Mouse (Mus musculus) thymus, postnatal 0 days (tissue): ENCODE data around the gene Flii. TPM values are rescaled to one million over a fixed set of nuclear protein-coding genes. Genes with fewer than 3 reads are reported as not detected.

Experiments
- DNase-seq: peaks from one replicate; pipeline ENCODE4 v3.0.0-alpha.2; 2015; ENCODE audit warnings: low spot score
- polyA plus RNA-seq: library from polyadenylated mRNA; unstranded; fragments of >200 nt; fragmentation: Nextera tagmentation; extraction: Ambion mirVana; gene quantifications from 2 replicates; pipeline ENCODE4 v1.2.1, GENCODE M21; 2015

The Flii gene
- polyA plus RNA-seq, 1 experiment from 2014 or later = 72.6 TPM

DNA sequence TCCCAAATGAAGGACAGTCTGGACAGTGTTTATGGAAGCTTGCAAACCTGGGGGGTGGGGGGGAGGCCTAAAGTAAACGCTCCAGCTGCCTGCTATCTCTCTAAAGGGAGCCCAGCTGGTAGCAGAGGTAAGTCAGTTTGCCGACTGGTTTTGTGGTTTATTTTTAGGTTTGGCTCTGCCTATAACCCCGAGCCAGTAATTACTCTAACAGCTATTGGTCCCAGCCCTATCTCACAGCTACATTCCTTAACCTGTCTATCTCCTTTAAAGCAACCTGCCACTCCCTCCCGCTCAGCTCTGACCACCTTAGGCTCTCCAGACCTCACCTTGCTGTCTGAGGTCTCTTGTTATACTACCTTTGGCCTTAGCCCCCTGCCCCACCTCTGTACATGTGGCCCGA, 7.8 kb downstream of the Flii start:
- DNase-seq = no peak

DNA sequence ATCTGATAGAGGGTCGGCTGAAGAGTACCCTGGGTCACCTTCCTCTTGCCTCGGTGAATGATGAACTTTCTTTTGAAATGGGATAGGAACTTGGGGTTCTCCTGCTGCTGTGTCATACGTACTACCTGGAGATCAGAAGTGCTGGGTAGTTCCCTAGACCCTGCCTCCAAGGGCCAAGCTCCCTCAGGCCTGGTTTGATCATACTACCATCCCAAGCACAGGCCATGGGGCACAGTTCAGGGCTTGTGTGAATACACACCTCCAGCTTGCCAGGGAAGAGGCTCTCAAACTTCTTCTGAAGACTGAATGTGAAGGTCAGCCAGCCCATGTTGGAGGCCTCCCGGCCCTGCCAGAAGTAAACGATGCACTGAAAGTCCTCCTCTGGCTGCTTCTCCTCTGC, 11.2 kb downstream of the Flii start:
- DNase-seq = no peak

GRCm38 (mm10) chr11:60712639-60713255, 14.3 kb downstream of the Flii start:
- DNase-seq = no peak

DNA sequence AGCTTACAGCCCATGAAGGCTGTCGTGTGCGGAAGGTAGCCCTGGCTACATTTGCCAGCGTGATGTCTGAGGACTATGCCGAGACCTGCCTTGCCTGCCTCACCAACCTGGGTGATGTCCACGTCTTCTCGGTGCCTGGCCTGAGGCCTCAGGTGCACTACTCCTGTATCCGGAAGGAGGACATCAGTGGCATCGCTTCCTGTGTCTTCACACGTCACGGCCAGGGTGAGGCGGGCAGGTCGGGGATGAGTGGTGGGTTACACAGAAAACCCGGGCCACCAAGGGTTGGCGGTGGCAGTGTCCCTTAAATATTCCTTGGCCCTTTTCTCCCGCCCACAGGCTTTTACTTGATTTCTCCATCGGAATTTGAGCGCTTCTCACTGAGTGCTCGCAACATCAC, 15.0 kb downstream of the Flii start:
- DNase-seq = no peak

DNA sequence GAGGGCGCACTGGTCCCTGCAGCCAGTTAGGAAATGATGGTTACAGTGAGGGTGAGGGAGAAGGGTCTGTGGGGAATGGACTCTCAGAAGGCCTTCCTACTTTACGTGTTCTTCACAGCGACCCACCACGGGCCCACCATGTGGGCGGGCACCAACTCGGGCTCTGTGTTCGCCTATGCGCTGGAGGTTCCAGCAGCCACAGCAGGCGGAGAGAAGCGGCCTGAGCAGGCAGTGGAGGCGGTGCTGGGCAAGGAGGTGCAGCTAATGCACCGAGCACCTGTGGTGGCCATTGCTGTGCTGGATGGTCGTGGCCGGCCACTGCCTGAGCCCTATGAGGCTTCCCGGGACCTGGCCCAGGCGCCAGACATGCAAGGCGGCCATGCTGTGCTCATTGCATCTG, 15.8 kb downstream of the Flii start:
- no peak for DNase-seq

DNA sequence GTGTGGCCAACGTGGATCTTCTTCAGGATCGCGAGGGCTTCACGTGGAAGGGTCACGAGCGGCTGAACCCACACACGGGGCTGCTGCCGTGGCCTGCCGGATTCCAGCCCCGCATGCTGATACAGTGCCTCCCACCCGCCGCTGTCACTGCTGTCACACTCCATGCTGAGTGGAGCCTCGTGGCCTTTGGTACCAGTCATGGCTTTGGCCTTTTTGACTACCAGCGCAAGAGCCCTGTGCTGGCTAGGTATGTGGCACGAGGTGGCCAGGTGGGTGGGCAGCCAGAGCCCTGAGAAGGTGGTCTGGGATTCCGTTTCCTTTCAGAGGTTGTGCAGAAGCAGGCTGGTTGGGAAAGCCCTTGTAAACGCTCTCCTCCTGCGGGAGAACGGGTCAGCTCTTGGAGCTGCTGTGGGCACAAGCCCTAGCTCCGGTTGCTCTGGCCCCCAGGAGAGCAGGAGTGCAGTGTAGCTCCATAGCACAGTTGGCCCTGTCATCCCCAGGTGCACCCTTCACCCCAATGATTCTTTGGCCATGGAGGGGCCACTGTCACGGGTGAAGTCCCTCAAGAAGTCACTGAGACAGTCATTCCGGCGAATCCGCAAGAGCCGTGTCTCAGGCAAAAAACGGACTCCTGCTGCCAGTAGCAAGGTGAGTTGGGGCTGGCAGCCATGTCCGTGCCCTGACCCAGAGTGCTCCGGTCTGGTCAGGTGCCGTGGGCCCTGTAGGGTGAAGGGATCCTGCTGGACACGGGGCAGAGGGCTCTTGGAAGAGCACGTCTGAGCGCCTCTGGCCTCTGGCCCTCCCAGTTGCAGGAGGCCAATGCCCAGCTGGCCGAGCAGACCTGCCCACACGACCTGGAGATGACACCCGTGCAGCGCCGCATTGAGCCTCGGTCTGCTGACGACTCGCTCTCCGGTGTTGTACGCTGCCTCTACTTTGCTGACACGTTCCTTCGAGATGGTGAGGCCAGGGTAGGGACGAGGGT, 17.3 kb downstream of the Flii start:
- DNase-seq = no peak

DNA sequence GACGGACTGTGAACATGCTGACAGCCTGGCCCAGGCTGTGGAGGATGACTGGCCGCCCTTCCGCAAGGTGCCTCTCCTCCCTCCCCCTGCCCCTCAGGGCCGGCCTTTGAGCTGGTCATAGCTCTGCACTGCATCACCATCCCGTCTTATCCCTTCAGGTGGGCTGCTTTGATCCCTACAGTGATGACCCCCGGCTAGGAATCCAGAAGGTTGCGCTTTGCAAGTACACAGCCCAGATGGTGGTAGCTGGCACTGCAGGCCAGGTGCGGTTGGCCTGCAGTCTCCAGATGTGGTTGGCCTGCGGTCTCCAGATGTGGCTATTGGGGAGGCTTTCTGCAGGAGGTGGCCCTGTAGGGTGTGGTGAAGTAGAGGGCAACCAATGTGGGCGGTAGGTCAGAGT, 18.4 kb downstream of the Flii start:
- no peak for DNase-seq

DNA sequence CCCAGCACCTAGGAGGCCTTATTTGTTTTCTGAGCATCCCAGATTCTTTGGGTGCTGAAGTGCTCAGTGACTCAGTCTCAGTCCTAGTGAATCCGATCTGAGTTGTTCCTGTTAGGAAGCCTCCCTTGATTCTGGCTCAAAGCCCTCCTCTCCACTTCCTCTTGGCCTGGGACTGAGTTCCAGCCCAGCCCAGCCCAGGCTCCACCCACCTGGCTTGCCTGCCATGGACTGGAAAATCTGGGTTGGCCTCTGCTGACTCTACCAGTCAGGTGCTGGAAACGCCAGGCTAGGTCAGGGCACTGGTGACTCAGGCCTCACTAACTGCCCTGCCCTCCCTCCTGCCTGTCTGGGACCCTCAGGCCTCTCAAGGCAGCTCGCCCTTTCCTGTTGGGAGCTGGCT, 19.4 kb downstream of the Flii start:
- DNase-seq = no peak

DNA sequence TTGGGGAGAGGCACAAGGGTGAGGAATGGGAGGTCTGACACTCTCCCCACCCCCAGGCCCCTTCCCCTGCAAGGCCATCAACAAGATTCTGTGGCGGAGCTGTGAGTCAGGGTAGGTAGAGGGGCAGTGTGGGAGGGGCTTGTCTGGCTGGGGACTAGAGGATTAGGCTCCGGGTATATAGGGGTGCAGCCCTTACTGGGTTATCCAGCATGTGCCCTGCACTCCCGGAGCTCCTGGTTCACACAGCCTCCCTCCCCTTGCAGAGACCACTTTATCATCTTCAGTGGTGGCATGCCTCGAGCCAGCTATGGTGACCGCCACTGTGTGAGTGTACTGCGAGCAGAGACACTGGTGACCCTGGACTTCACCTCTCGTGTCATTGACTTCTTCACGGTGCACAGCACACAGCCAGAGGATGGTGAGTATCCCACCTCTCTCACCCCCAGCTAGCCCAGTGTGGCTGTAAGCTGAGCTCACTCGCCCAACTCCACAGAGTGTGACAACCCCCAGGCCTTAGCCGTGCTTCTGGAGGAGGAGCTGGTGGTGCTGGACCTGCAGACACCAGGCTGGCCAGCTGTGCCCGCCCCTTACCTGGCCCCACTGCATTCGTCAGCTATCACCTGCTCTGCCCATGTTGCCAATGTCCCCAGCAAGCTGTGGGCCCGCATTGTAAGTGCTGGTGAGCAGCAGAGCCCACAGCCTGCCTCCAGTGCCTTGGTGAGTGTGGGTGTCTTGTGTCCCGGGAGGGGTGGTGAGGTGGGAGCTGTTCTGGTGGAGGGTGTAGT, 20.2 kb downstream of the Flii start:
- no peak for DNase-seq

DNA sequence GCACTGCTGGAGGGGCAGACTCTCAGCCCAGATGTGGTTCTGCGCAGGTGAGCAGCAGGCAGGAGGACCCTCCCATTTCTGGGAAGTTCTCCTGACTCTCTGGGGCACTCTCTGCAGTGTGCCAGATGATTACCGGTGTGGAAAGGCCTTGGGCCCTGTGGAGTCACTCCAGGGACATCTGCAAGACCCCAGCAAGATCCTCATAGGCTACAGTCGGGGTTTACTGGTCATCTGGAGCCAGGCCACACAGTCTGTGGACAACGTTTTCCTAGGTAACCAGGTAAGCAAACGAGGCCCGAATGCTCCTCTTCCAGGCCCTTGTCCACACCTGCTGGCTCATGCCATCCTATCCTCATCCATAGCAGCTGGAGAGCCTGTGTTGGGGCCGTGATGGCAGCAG, 21.0 kb downstream of the Flii start:
- DNase-seq = no peak

- DNase-seq = no peak
Measured at GRCm38 (mm10) chr11:60705255-60705654, 21.8 kb downstream of the Flii start.

- DNase-seq = no peak
Measured at GRCm38 (mm10) chr11:60704023-60704880, 22.8 kb downstream of the Flii start.

- peak; percentile 62 for DNase-seq
Measured at GRCm38 (mm10) chr11:60703131-60703530, 23.9 kb downstream of the Flii start.

DNA sequence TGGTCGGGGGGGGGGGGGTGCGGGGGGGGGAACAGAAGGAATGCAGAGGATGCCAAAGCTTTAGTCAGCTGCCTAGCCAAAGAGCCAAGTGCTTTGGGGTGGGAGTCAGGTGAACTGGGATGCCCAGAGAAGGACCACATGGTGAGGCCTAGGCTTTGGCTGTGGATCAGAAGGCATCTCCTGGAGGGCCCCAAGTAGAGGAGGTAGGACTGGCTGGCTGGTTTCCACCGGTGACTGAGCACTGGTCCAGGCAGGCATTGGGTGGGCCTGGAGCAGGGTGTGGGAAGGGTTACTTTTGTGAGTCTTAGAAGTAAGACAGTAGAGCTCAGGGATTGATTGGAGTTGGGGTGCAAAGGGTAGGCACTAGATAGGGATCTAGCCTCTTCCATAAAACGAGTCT, 25.5 kb downstream of the Flii start:
- DNase-seq = no peak

DNA sequence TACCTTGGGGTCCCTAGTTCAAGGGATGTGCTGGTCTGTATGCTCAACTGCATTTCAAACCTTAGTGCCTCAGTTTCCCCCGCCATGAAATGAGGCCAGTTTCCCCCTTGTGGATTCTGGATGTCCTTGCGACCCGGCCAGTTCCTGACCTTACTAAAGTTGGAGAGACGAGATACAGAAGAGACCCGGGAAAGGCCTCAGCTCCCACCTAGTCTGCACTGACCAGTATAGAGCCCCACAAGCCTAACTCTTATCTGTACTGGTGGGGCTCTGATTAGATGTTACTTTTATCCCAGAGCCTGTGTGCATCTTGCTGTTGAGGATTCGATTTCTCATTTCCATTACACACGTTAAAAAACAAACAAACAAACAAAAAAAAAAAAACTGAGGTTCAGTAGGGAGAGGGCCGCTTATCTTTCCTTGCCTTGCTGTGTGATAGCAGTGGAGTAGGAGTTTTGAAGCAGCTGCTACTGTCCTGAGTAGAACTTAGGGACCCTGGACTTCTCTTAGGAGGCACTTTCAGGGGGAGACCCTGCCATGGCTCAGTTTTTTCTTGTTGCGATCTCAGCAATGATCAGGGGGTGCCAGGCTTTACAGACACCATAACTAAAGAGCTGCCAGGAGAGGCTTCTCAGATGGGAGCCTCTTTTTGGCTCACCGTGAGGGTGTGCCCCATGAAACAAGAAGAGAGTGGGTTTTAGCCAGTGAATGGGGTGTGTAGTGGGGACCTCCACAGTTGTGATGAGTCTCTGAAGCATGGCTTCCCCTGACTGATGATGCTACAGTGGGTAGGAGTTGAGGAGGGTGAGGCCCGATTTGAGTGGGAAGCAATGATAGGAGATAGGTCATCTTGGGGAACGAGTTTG, 26.5 kb downstream of the Flii start:
- no peak for DNase-seq

GRCm38 (mm10) chr11:60699524-60700075, 27.5 kb downstream of the Flii start, which contains the start of gene Llgl1:
Llgl1 (plus strand) TSS chr11:60699723.
- peak; percentile 94 for DNase-seq

DNA sequence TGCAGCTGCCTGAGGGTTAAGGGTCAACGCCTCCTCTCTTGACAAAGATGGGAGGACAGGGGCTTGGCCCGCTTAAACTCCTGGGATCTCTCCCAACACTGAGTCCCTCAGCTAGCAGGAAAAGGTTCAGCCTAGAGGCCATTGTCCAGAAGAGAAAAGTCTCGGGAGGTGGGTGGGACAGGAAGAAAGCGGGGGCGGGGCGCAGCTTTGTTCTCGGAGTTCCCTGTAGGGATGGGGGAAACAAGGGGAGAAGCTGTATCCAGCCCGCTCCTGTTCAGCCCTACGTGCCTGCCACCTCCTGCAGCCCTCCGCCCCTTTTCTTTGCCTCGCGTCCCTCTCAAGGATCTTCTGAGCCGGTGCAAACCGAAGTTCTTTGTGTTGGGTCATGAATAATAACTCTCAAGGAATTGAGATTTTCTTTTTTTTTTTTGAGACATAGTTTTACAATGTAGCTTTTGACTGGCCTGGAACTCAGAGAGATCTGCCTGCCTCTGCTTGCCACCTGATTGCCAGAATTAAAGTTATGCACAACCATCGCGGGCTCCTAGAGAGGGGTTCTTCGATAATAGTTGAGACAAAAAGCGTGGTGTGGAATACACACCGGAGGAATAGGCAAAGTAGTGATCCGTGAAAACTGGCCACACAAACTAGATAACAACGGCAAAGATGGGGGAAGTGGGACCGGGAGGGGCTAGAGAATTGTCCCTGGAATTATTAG, 28.1 kb downstream of the Flii start:
- no peak for DNase-seq

- DNase-seq = peak; percentile 63
Measured at GRCm38 (mm10) chr11:60697561-60697960, 29.5 kb downstream of the Flii start.

DNA sequence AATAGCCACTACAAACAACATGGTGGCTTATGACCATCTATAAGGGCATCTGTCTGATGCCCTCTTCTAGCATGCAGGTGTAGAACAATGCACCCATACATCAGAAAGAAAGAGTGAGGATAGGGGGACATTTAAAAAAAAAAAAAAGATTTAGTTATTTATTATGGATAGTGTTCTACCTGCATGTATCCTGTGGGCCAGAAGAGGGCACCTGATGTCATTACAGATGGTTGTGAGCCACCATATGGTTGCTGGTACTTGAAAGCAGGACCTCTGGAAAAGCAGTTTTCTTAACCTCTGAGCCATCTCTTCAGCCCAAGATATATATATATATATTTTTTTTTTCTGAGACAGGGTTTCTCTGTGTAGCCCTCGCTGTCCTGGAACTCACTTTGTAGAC, 30.9 kb downstream of the Flii start:
- no peak for DNase-seq
